Mouse (Mus musculus) heart, adult 2 months (tissue): Measurements from ENCODE around the gene Atxn2.

Source experiments
- CTCF ChIP-seq: fragments of 200-600 bp; IDR thresholded peaks from 2 replicates; pipeline ENCODE4 v1.8.1; 2022; ENCODE audit warnings: antibody characterized with exemption, mild to moderate bottlenecking, moderate library complexity
- EP300 ChIP-seq: fragments of 200-500 bp; IDR thresholded peaks from 2 replicates; pipeline ENCODE4 v1.6.1; 2011; ENCODE audit warnings: low read depth, low read length, control low read depth; ENCODE audit not compliant: insufficient read depth
- POLR2A ChIP-seq: fragments of 200-500 bp; IDR thresholded peaks from 2 replicates; pipeline ENCODE4 v1.6.1; 2011; ENCODE audit warnings: mild to moderate bottlenecking, low read depth, low read length, control low read depth; ENCODE audit not compliant: insufficient read depth

- TF ChIP-seq POLR2A (no peak), CTCF (no peak), EP300 (no peak)
These were observed 42.7 kb upstream of the Atxn2 start for GRCm38 (mm10) chr5:121668411-121668810.
